Mouse (Mus musculus) myocyte (in vitro differentiated cells): ENCODE data around the gene Specc1l.

Experiments used
- POLR2A ChIP-seq: IDR thresholded peaks from one replicate; pipeline ENCODE4 v1.6.1; 2011; ENCODE audit warnings: low read depth, mild to moderate bottlenecking, control low read depth, moderate library complexity; ENCODE audit not compliant: insufficient read length
- REST ChIP-seq: IDR thresholded peaks from one replicate; pipeline ENCODE4 v1.6.1; 2011; ENCODE audit warnings: mild to moderate bottlenecking, control low read depth, moderate library complexity; ENCODE audit not compliant: insufficient read depth, insufficient read length
- SRF ChIP-seq: IDR thresholded peaks from one replicate; pipeline ENCODE4 v1.6.1; 2011; ENCODE audit warnings: low read depth; ENCODE audit not compliant: control insufficient read depth, insufficient read length
- TCF12 ChIP-seq: IDR thresholded peaks from one replicate; pipeline ENCODE4 v1.6.1; 2011; ENCODE audit warnings: mild to moderate bottlenecking, control low read depth; ENCODE audit not compliant: poor library complexity, insufficient read depth, severe bottlenecking
- TCF3 ChIP-seq: IDR thresholded peaks from one replicate; pipeline ENCODE4 v1.6.1; 2011; ENCODE audit warnings: low read depth, control low read depth; ENCODE audit not compliant: insufficient read length
- USF1 ChIP-seq: IDR thresholded peaks from one replicate; pipeline ENCODE4 v1.6.1; 2011; ENCODE audit warnings: low read depth, mild to moderate bottlenecking, control low read depth, moderate library complexity

DNA sequence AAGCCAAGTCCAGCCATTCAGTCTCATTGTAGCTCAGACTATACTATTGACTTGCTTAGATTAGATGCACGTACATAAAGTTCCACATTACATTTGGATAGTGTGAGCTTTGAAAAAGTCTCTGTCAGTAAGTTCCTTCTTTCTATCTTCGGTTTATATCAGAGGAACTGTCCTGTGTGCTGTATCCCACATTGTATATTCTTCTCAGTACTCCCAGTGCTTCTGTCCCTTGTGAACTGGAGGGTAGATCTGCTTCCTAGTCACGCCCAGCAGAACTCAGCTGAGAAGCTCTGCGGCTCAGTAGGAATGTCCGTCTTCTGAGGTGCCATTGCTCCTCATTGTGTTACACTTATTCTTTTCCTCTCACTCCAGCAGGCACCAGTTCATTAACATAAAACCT lies 86.7 kb downstream of the Specc1l start:
- TF ChIP-seq POLR2A: no peak
- TF ChIP-seq REST: no peak
- no peak for TF ChIP-seq SRF
- TF ChIP-seq TCF3: no peak
- no peak for TF ChIP-seq USF1
- no peak for TF ChIP-seq TCF12
